ENCODE assay signal across 17 mouse cellular contexts in the genomic region with DNA sequence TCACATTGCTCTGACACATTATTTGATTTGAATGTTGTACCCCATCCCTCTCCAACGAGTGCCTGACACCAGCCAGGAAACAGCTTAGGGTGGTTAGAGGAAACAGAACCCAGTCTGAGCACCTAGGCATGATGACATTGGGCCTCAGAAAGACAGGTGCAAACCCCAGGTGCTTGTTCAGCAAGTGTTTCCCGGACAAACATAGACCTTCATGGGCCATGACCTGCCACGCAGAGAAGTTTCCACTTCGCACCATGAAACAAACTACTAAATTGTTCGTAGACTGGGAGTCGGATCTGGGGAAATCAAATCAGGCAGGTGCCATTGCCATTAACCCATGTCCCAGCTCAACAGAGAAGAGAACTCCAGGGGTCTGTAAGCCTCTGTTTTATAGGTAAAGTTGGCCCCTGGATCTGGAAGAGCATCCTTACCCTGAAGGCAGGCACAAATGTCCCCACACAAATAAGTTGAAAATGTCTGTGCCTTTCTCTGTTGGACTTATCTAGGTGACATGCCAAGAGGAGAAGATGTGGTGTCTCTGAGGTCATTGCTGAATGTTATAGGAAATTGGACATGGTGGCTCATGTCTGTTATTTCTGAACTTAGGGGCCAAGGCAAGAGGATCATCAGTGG.
"Had no signal": no experiment of that assay in that cellular context is flagged by ENCODE, and none has a peak within 500 bp of the region (broad histone marks: within the 10 kb centered on the region; RNA-seq: fewer than 3 reads in every experiment).

No protein-coding gene starts in this region.

- H3K27me3 ChIP-seq: neural tube, embryonic 12.5 days; neural tube, embryonic 13.5 days; neural tube, embryonic 15.5 days; stomach, embryonic 15.5 days had no signal

- H3K4me2 ChIP-seq: neural tube, embryonic 12.5 days; neural tube, embryonic 13.5 days; neural tube, embryonic 15.5 days; stomach, embryonic 15.5 days had no signal

- H3K9me3 ChIP-seq: neural tube, embryonic 12.5 days; neural tube, embryonic 13.5 days; neural tube, embryonic 15.5 days; stomach, embryonic 15.5 days had no signal

- DNase-seq: retina, postnatal 1 day; right cerebral cortex, adult 18-20 months; right cerebral cortex, postnatal 14 days; right cerebral cortex, postnatal 25 days; right cerebral cortex, postnatal 4 days; spleen, adult 18-20 months; thymus, adult 18-20 months; thymus, adult 2 months; thymus, postnatal 14 days; thymus, postnatal 25 days; thymus, postnatal 36 days; thymus, postnatal 4 days had no signal

- H3K4me3 ChIP-seq: neural tube, embryonic 12.5 days; neural tube, embryonic 13.5 days; neural tube, embryonic 15.5 days; stomach, embryonic 15.5 days had no signal

- H3K36me3 ChIP-seq: neural tube, embryonic 12.5 days; neural tube, embryonic 13.5 days; neural tube, embryonic 15.5 days; stomach, embryonic 15.5 days had no signal

- H3K9ac ChIP-seq: neural tube, embryonic 12.5 days; neural tube, embryonic 13.5 days; neural tube, embryonic 15.5 days; stomach, embryonic 15.5 days had no signal

- H3K27ac ChIP-seq: neural tube, embryonic 12.5 days; neural tube, embryonic 13.5 days; neural tube, embryonic 15.5 days; stomach, embryonic 15.5 days; stomach, postnatal 0 days had no signal

- H3K4me1 ChIP-seq: neural tube, embryonic 12.5 days; neural tube, embryonic 13.5 days; neural tube, embryonic 15.5 days; stomach, embryonic 15.5 days had no signal
